Mouse (Mus musculus) limb, embryonic 11.5 days (tissue): ENCODE data around the gene Kcnn3. TPM values are rescaled to one million over a fixed set of nuclear protein-coding genes. Genes with fewer than 3 reads are reported as not detected.
A peak's percentile ranks its signal among the peaks of the same experiment; 100 is the strongest.

ENCODE experiments used
- ATAC-seq: fragments of 200-750 bp; cut with Nextera tagmentation; 2 replicates; pipeline ENCODE4 v1.8.0; 2017; ENCODE audit warnings: low read depth; ENCODE audit not compliant: insufficient number of reproducible peaks, low FRiP score, low TSS enrichment
- DNase-seq: peaks from one replicate; pipeline ENCODE4 v3.0.0-alpha.2; 2015; ENCODE audit warnings: low spot score
- H3K27ac ChIP-seq: fragments of 300-500 bp; sonication (generic); replicated peaks from 2 replicates; pipeline ENCODE4 v1.5.1; 2014; ENCODE audit warnings: low read depth, mild to moderate bottlenecking, low read length
- H3K27me3 ChIP-seq: fragments of 300-500 bp; sonication (generic); 2 replicates; pipeline ENCODE4 v1.6.1; 2014; ENCODE audit warnings: mild to moderate bottlenecking, low read length, mixed read lengths; ENCODE audit not compliant: control insufficient read depth, insufficient read depth
- H3K36me3 ChIP-seq: fragments of 300-500 bp; sonication (generic); 2 replicates; pipeline ENCODE4 v1.6.1; 2014; ENCODE audit warnings: mild to moderate bottlenecking, low read length, moderate library complexity, mixed read lengths; ENCODE audit not compliant: control insufficient read depth, insufficient read depth
- H3K4me1 ChIP-seq: fragments of 300-500 bp; sonication (generic); 2 replicates; pipeline ENCODE4 v1.6.1; 2014; ENCODE audit warnings: low read length, mixed read lengths; ENCODE audit not compliant: control insufficient read depth, insufficient read depth
- H3K4me2 ChIP-seq: fragments of 300-500 bp; sonication (generic); 2 replicates; pipeline ENCODE4 v1.6.1; 2014; ENCODE audit warnings: low read depth, mild to moderate bottlenecking, moderate library complexity; ENCODE audit not compliant: severe bottlenecking
- H3K4me3 ChIP-seq: fragments of 300-500 bp; sonication (generic); 2 replicates; pipeline ENCODE4 v1.5.1; 2014; ENCODE audit warnings: low read depth, low read length
- H3K9ac ChIP-seq: fragments of 300-500 bp; sonication (generic); 2 replicates; pipeline ENCODE4 v1.6.1; 2014; ENCODE audit warnings: mild to moderate bottlenecking, low read length
- H3K9me3 ChIP-seq: fragments of 300-500 bp; sonication (generic); 2 replicates; pipeline ENCODE4 v1.6.1; 2016; ENCODE audit warnings: low read length; ENCODE audit not compliant: control insufficient read depth
- WGBS: fragments of 180-500 bp; shearing (Covaris S2); extraction: QIAGEN DNeasy Blood & Tissue Kit; methylation state at CpG from one replicate; pipeline ENCODE4 v1.1.7; 2014; 5-methylcytosine and 5-hydroxymethylcytosine counted together
- polyA plus RNA-seq: library from polyadenylated mRNA; unstranded; fragments of >200 nt; fragmentation: Nextera tagmentation; extraction: Ambion mirVana; gene quantifications from 2 replicates; pipeline ENCODE4 v1.2.1, GENCODE M21; 2014

The Kcnn3 gene
- polyA plus RNA-seq, 1 experiment from 2014 or later: 1.1 TPM

DNA sequence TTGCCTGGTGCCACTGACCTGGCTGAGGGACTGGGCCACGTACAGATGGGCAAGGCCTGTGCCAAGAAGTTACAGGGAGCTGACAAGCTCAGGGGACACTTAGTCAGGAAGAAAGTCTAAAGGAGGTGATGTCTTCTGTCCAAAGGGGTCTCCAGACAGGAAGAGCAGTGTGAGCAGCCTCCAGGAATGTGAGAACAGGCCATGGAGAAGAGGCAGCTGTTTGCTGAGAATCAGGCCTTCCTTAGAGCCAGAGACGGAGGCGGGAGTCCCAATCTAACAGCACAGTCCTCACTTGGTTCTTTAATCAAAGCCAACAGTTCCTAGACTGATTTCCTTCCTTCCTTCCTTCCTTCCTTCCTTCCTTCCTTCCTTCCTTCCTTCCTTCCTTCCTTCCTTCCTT is 109.8 kb downstream of the Kcnn3 start:
- DNase-seq (no peak), ATAC-seq (no peak)
- Histone ChIP-seq H3K27ac (no peak overlapping the region), H3K4me1 (no peaks in the 10 kb centered on the region), H3K4me3 (no peak overlapping the region), H3K27me3 (no peaks in the 10 kb centered on the region), H3K4me2 (no peak overlapping the region), H3K36me3 (no peaks in the 10 kb centered on the region), H3K9ac (no peak overlapping the region), H3K9me3 (no peaks in the 10 kb centered on the region)
- WGBS: 77% methylated on average over 3 of the region's 3 CpGs

DNA sequence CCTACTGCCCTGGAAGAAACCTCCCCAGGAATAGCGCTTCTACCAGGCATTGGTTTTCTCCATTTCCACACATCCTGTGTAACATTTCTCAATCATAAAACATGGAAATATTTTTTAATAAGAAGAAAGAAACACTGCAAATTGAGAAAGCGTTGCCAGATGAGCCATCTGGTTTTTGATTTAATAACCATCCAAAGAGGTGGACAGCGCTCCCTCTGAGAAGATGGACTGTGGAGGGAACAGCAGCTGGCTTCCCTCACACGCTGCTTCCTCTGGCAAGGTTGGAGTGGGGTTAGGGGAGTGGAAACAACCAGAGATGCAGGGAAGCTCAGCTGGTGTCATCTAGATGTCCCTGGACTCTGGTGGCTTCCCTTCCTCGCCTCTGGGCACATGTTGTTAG is 111.8 kb downstream of the Kcnn3 start:
- 78% methylated on average over 5 of the region's 5 CpGs for WGBS
- no peak overlapping the region for H3K4me2 ChIP-seq
- H3K9me3 ChIP-seq: no peaks in the 10 kb centered on the region
- H3K27me3 ChIP-seq: no peaks in the 10 kb centered on the region
- H3K27ac ChIP-seq: no peak overlapping the region
- no peak overlapping the region for H3K9ac ChIP-seq
- no peaks in the 10 kb centered on the region for H3K36me3 ChIP-seq
- no peak overlapping the region for H3K4me3 ChIP-seq
- ATAC-seq (no peak), DNase-seq (no peak)
- H3K4me1 ChIP-seq: no peaks in the 10 kb centered on the region

GRCm38 (mm10) chr3:89633531-89633930 is 113.6 kb downstream of the Kcnn3 start:
- Histone ChIP-seq H3K4me2 (no peak overlapping the region), H3K27me3 (no peaks in the 10 kb centered on the region), H3K9ac (no peak overlapping the region), H3K27ac (no peak overlapping the region), H3K9me3 (no peaks in the 10 kb centered on the region), H3K4me3 (no peak overlapping the region), H3K36me3 (no peaks in the 10 kb centered on the region), H3K4me1 (no peaks in the 10 kb centered on the region)
- DNase-seq (no peak), ATAC-seq (no peak)
- 87% methylated on average over 6 of the region's 6 CpGs for WGBS

DNA sequence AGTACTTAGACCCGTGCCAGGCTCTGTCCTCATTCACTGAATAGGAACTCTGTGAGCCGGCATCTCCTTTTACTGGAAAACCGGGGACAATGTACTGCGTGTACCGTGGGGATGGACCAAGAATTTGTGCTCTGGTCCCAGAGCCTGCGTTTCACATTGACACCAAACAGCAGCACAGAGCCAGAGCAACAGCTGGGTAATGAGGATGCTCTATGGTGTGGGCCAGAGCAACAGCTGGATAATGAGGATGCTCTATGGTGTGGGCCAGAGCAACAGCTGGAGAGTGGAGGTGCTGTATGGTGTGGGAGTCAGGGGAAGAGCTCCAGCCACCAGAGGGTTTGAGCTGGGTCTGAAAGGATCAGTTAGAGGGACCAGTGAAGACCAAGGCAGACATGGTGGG is 114.0 kb downstream of the Kcnn3 start:
- Histone ChIP-seq H3K36me3 (no peaks in the 10 kb centered on the region), H3K9ac (no peak overlapping the region), H3K4me3 (no peak overlapping the region), H3K4me2 (no peak overlapping the region), H3K27ac (no peak overlapping the region), H3K9me3 (no peaks in the 10 kb centered on the region), H3K4me1 (no peaks in the 10 kb centered on the region), H3K27me3 (no peaks in the 10 kb centered on the region)
- DNase-seq (no peak), ATAC-seq (no peak)
- WGBS: 87% methylated on average over 6 of the region's 6 CpGs

DNA sequence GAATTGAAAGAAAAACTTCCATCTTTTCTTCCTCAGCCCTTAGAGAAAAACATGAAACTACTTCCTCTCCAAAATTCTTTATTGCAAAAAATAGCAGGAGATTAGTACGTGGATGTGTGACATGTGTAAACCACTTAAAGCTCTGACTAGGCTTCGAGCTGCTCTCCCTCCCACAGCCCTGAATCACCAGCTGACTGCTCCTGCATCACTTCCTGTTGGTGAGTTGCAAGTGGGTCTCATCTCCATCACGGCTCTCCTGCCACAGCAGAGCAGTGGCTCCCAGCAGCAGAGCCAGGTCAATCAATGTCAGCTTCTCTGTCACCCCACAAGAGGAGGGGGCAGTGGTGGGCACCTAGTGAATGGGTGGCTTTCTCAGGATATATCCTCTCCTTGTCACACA is 120.8 kb downstream of the Kcnn3 start:
- Histone ChIP-seq H3K9me3 (no peaks in the 10 kb centered on the region), H3K36me3 (no peaks in the 10 kb centered on the region), H3K4me1 (no peaks in the 10 kb centered on the region), H3K4me2 (no peak overlapping the region), H3K27me3 (no peaks in the 10 kb centered on the region), H3K9ac (no peak overlapping the region), H3K27ac (no peak overlapping the region), H3K4me3 (no peak overlapping the region)
- ATAC-seq (no peak), DNase-seq (no peak)
- WGBS: 62% methylated on average over 3 of the region's 3 CpGs

DNA sequence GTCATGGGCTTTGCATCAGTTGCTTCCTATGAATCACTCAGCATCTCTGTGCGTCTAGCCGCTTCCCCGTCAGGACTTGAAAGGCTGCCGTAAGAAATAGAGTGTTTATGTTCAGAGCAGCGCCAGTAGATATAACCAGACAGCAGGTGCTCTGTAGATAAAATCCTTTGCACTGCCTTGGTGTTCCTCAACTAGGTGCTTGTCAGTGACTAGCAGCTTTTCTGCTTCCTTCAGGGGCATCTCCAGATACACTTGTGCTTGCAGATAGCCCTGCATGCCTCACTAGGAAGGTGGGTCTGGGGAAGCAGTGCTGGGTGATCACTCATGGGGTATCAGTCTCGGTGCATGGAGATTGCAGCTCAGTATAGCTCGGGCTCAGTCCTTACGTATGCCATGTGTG is 123.4 kb downstream of the Kcnn3 start:
- DNase-seq: no peak
- Histone ChIP-seq H3K4me2 (no peak overlapping the region), H3K27me3 (no peaks in the 10 kb centered on the region), H3K4me3 (no peak overlapping the region), H3K27ac (no peak overlapping the region), H3K36me3 (no peaks in the 10 kb centered on the region), H3K4me1 (peaks cover 12% of the 10 kb centered on the region), H3K9ac (no peak overlapping the region), H3K9me3 (no peaks in the 10 kb centered on the region)
- ATAC-seq: no peak
- 72% methylated on average over 8 of the region's 8 CpGs for WGBS

DNA sequence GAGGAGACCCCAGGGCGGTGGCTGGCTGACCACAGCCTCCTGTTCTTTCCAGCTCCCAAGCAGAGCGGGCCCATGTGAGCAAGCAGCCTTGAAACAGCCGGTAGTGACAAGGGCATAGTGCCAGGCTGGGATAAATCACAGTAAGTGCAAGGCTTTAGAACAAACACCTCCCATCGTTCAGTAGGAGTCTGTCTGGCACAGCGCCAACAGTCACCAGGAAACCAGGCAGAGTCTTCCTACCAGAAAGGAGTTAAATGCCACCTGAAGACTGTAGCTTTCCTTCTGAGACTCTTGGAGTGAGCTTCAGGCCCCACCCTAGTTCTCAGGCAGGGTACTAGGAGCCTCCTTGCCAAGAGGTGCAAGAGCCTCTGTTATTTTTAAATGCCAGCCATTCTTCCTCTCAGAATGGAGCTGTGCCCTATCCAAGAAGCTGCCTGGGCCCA is 126.9 kb downstream of the Kcnn3 start:
- Histone ChIP-seq H3K9ac (0 out of 2 replicates have a peak overlapping the region, but pooled peaks have one; percentile 3), H3K27me3 (no peaks in the 10 kb centered on the region), H3K27ac (no peak overlapping the region), H3K4me1 (peaks cover 12% of the 10 kb centered on the region), H3K36me3 (no peaks in the 10 kb centered on the region), H3K4me2 (no peak overlapping the region), H3K4me3 (no peak overlapping the region), H3K9me3 (no peaks in the 10 kb centered on the region)
- DNase-seq (no peak), ATAC-seq (no peak)
- WGBS: 78% methylated on average over 5 of the region's 5 CpGs

DNA sequence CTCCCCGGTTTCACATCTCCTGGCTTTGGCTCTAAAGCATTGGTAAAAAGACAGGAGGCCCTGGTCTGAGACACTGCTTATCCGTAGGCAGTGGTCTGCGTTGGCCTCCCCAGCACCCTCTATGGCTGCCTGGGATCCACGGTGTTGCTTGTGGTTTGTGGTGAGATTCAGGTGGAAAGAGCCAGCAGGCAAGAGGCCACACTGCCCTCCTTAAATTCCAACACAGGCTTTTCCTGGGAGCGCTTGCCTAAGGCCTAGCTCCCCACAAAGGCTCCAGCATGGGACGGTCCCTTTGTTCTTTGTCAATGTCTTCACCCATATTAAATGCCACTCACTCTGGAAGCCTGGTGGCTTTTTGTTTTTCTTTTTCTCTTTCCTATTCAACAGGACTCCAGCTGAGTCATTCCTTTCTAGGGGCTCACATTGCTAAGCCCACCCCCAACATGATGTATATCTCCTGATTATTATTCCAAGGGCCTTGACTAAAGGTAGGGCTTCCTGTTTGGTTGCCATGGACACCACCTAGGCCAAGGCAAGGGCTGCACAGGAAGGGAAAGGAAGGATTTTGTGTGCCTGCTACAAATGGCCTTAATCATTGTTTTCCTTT is 127.4 kb downstream of the Kcnn3 start:
- Histone ChIP-seq H3K27me3 (no peaks in the 10 kb centered on the region), H3K9me3 (no peaks in the 10 kb centered on the region), H3K4me3 (no peak overlapping the region), H3K4me1 (peaks cover 12% of the 10 kb centered on the region), H3K4me2 (peak overlapping the region; percentile 4; the same call in 1 of the 2 replicates), H3K27ac (no peak overlapping the region; the same call in 1 of the 2 replicates), H3K36me3 (no peaks in the 10 kb centered on the region), H3K9ac (0 out of 2 replicates have a peak overlapping the region, but pooled peaks have one; percentile 3)
- WGBS: 76% methylated on average over 6 of the region's 6 CpGs
- ATAC-seq (no peak; the same call in 1 of the 2 replicates), DNase-seq (no peak)

- peaks cover 12% of the 10 kb centered on the region for H3K4me1 ChIP-seq
- H3K27ac ChIP-seq: no peak overlapping the region
- no peak overlapping the region for H3K4me2 ChIP-seq
- no peaks in the 10 kb centered on the region for H3K27me3 ChIP-seq
- no peak overlapping the region for H3K9ac ChIP-seq
- H3K9me3 ChIP-seq: no peaks in the 10 kb centered on the region
- no peak overlapping the region for H3K4me3 ChIP-seq
- ATAC-seq (no peak), DNase-seq (no peak)
- no peaks in the 10 kb centered on the region for H3K36me3 ChIP-seq
- 92% methylated on average over 7 of the region's 7 CpGs for WGBS
These were observed 129.9 kb downstream of the Kcnn3 start for GRCm38 (mm10) chr3:89649890-89650289.
